Comparison of ENCODE assay signal across 12 mouse cellular contexts in genomic region chr11:54894589-54894988, GRCm38 (mm10).
"Had no signal": no experiment of that assay in that cellular context is flagged by ENCODE, and none has a peak within 500 bp of the region (broad histone marks: within the 10 kb centered on the region; RNA-seq: fewer than 3 reads in every experiment).

No protein-coding gene starts in this region.

- H3K36me3 ChIP-seq: liver, embryonic 15.5 days; midbrain, embryonic 13.5 days had no signal

- ATAC-seq: hindbrain, postnatal 0 days; lung, postnatal 0 days; midbrain, embryonic 13.5 days had no signal

- H3K4me3 ChIP-seq: liver, embryonic 15.5 days; midbrain, embryonic 13.5 days had no signal

- H3K27ac ChIP-seq: hindbrain, postnatal 0 days; liver, embryonic 15.5 days; midbrain, embryonic 13.5 days; stomach, postnatal 0 days had no signal

- H3K4me1 ChIP-seq: liver, embryonic 15.5 days; midbrain, embryonic 13.5 days had no signal

- DNase-seq: layer of hippocampus, adult 9-11 months; left cerebral cortex, postnatal 4 days; lung, adult 2 months; lung, postnatal 36 days; thymus, adult 18-20 months; thymus, postnatal 14 days had no signal

- H3K27me3 ChIP-seq: liver, embryonic 15.5 days; midbrain, embryonic 13.5 days had no signal

- H3K4me2 ChIP-seq: liver, embryonic 11.5 days; liver, embryonic 15.5 days; midbrain, embryonic 13.5 days had no signal

- H3K9me3 ChIP-seq: liver, embryonic 15.5 days; midbrain, embryonic 13.5 days had no signal

- H3K9ac ChIP-seq: liver, embryonic 15.5 days; midbrain, embryonic 13.5 days had no signal
